In genomic region chr12:89109779-89110335, GRCm38 (mm10) we compare ENCODE assay signal across 17 mouse cellular contexts.
DNase-seq lines count a peak whose midpoint lies in the region; ATAC-seq and TF ChIP-seq lines count a peak whose summit lies in the region.
"Had no signal": no experiment of that assay in that cellular context is flagged by ENCODE, and none has a peak within 500 bp of the region (broad histone marks: within the 10 kb centered on the region; RNA-seq: fewer than 3 reads in every experiment).

No protein-coding gene starts in this region.

- H3K9me3 ChIP-seq in forebrain, embryonic 12.5 days: no peaks in the 10 kb centered on the region
- H3K9me3 ChIP-seq in forebrain, embryonic 11.5 days (ENCODE audit: control insufficient read depth, low read length): no peaks in the 10 kb centered on the region
- H3K9me3 ChIP-seq in hindbrain, embryonic 13.5 days: no peaks in the 10 kb centered on the region
- no peaks in the 10 kb centered on the region for H3K9me3 ChIP-seq in neural tube, embryonic 14.5 days (ENCODE audit: control insufficient read depth, low read length)
- no peaks in the 10 kb centered on the region for H3K9me3 ChIP-seq in intestine, embryonic 15.5 days
- H3K9me3 ChIP-seq: embryonic facial prominence, embryonic 10.5 days; heart, embryonic 12.5 days; limb, embryonic 13.5 days had no signal

- no peak overlapping the region for H3K4me2 ChIP-seq in forebrain, embryonic 12.5 days
- no peak overlapping the region for H3K4me2 ChIP-seq in forebrain, embryonic 11.5 days (ENCODE audit: low read depth, low read length, severe bottlenecking)
- H3K4me2 ChIP-seq in hindbrain, embryonic 13.5 days: no peak overlapping the region
- H3K4me2 ChIP-seq in neural tube, embryonic 14.5 days (ENCODE audit: low read depth, low read length): no peak overlapping the region
- no peak overlapping the region for H3K4me2 ChIP-seq in intestine, embryonic 15.5 days (replicated peaks)
- H3K4me2 ChIP-seq: heart, embryonic 12.5 days; limb, embryonic 13.5 days had no signal

- peaks cover 5% of the 10 kb centered on the region; the same call in 1 of the 2 replicates for H3K4me1 ChIP-seq in forebrain, embryonic 12.5 days
- no peaks in the 10 kb centered on the region for H3K4me1 ChIP-seq in forebrain, embryonic 11.5 days (replicated peaks; ENCODE audit: control insufficient read depth, insufficient read depth, low read length)
- H3K4me1 ChIP-seq in hindbrain, embryonic 13.5 days (replicated peaks): peaks cover 27% of the 10 kb centered on the region
- H3K4me1 ChIP-seq in neural tube, embryonic 14.5 days (ENCODE audit: control insufficient read depth, insufficient read depth, low read length): no peaks in the 10 kb centered on the region
- no peaks in the 10 kb centered on the region for H3K4me1 ChIP-seq in thymus, adult 2 months (replicated peaks; ENCODE audit: control insufficient read depth, insufficient read depth, low read length)
- H3K4me1 ChIP-seq in intestine, embryonic 15.5 days (replicated peaks): no peaks in the 10 kb centered on the region
- H3K4me1 ChIP-seq: heart, embryonic 12.5 days; limb, embryonic 13.5 days had no signal

- 0 out of 2 replicates have a peak overlapping the region, but pooled peaks have one; percentile 31 for H3K27ac ChIP-seq in forebrain, embryonic 12.5 days
- no peak overlapping the region for H3K27ac ChIP-seq in forebrain, embryonic 11.5 days (ENCODE audit: low read depth, low read length)
- peak overlapping the region; percentile 81 for H3K27ac ChIP-seq in hindbrain, embryonic 13.5 days
- peak overlapping the region; percentile 56 for H3K27ac ChIP-seq in neural tube, embryonic 14.5 days (ENCODE audit: low read depth, low read length)
- no peak overlapping the region for H3K27ac ChIP-seq in thymus, adult 2 months (ENCODE audit: control insufficient read depth, insufficient read depth, low read length)
- H3K27ac ChIP-seq in intestine, embryonic 15.5 days: no peak overlapping the region
- H3K27ac ChIP-seq: embryonic facial prominence, embryonic 10.5 days; kidney, postnatal 0 days; limb, embryonic 13.5 days; liver, embryonic 14.5 days had no signal

- H3K9ac ChIP-seq in forebrain, embryonic 12.5 days: no peak overlapping the region
- no peak overlapping the region for H3K9ac ChIP-seq in forebrain, embryonic 11.5 days (ENCODE audit: low read length)
- no peak overlapping the region for H3K9ac ChIP-seq in hindbrain, embryonic 13.5 days
- no peak overlapping the region for H3K9ac ChIP-seq in neural tube, embryonic 14.5 days (replicated peaks; ENCODE audit: low read depth, low read length)
- no peak overlapping the region for H3K9ac ChIP-seq in intestine, embryonic 15.5 days
- H3K9ac ChIP-seq: heart, embryonic 12.5 days; limb, embryonic 13.5 days; liver, embryonic 14.5 days had no signal

- DNase-seq in forebrain, embryonic 11.5 days (ENCODE audit: low spot score): no peak
- peak; percentile 45 for DNase-seq in brain, adult 2 months (ENCODE audit: low read depth, low spot score)
- DNase-seq in thymus, adult 2 months: no peak
- no peak for DNase-seq in layer of hippocampus, postnatal 25 days (ENCODE audit: extremely low spot score in 1 of 2, low spot score in 1 of 2)
- DNase-seq: cerebellum, adult 11 months; heart, postnatal 36 days; kidney, adult 11 months; spleen, adult 18-20 months had no signal

- H3K4me3 ChIP-seq in forebrain, embryonic 12.5 days (replicated peaks): no peak overlapping the region
- no peak overlapping the region for H3K4me3 ChIP-seq in forebrain, embryonic 11.5 days (ENCODE audit: low read depth, low read length)
- H3K4me3 ChIP-seq in hindbrain, embryonic 13.5 days: no peak overlapping the region
- no peak overlapping the region for H3K4me3 ChIP-seq in neural tube, embryonic 14.5 days (ENCODE audit: low read depth, low read length)
- H3K4me3 ChIP-seq in thymus, adult 2 months (ENCODE audit: control insufficient read depth, insufficient read depth, low read length): no peak overlapping the region
- H3K4me3 ChIP-seq in intestine, embryonic 15.5 days (replicated peaks): no peak overlapping the region
- H3K4me3 ChIP-seq: embryonic facial prominence, embryonic 10.5 days; heart, embryonic 12.5 days; limb, embryonic 13.5 days had no signal

- no peak for TF ChIP-seq POLR2A in thymus, adult 2 months (IDR thresholded peaks at IDR 0.05; ENCODE audit: control insufficient read depth, extremely low read depth, insufficient read depth, low read length, poor library complexity)

- H3K27me3 ChIP-seq in forebrain, embryonic 12.5 days: no peaks in the 10 kb centered on the region
- no peaks in the 10 kb centered on the region for H3K27me3 ChIP-seq in forebrain, embryonic 11.5 days (ENCODE audit: control insufficient read depth, insufficient read depth, low read length)
- no peaks in the 10 kb centered on the region for H3K27me3 ChIP-seq in hindbrain, embryonic 13.5 days
- H3K27me3 ChIP-seq in neural tube, embryonic 14.5 days (ENCODE audit: control insufficient read depth, insufficient read depth, low read length): no peaks in the 10 kb centered on the region
- H3K27me3 ChIP-seq in thymus, adult 2 months (ENCODE audit: control insufficient read depth, insufficient read depth, low read length): no peaks in the 10 kb centered on the region
- H3K27me3 ChIP-seq in intestine, embryonic 15.5 days (replicated peaks): no peaks in the 10 kb centered on the region
- H3K27me3 ChIP-seq: heart, embryonic 12.5 days; limb, embryonic 13.5 days had no signal

- H3K36me3 ChIP-seq in forebrain, embryonic 12.5 days (replicated peaks): no peaks in the 10 kb centered on the region
- H3K36me3 ChIP-seq in forebrain, embryonic 11.5 days (ENCODE audit: control insufficient read depth, insufficient read depth, low read length): no peaks in the 10 kb centered on the region
- no peaks in the 10 kb centered on the region for H3K36me3 ChIP-seq in hindbrain, embryonic 13.5 days
- no peaks in the 10 kb centered on the region for H3K36me3 ChIP-seq in neural tube, embryonic 14.5 days (ENCODE audit: control insufficient read depth, insufficient read depth, low read length)
- H3K36me3 ChIP-seq in thymus, adult 2 months (ENCODE audit: control insufficient read depth, insufficient read depth, low read length): no peaks in the 10 kb centered on the region
- H3K36me3 ChIP-seq in intestine, embryonic 15.5 days: no peaks in the 10 kb centered on the region
- H3K36me3 ChIP-seq: embryonic facial prominence, embryonic 10.5 days; heart, embryonic 12.5 days; limb, embryonic 13.5 days had no signal

- TF ChIP-seq CTCF in thymus, adult 2 months (IDR thresholded peaks at IDR 0.05; ENCODE audit: borderline replicate concordance, control insufficient read depth, extremely low read depth, insufficient read depth, low read length, poor library complexity): no peak

- no peak for ATAC-seq in forebrain, embryonic 12.5 days (ENCODE audit: low FRiP score)
- ATAC-seq in forebrain, embryonic 11.5 days (replicated peaks; ENCODE audit: low FRiP score): no peak
- ATAC-seq in hindbrain, embryonic 13.5 days (ENCODE audit: low FRiP score): no peak
- peak; percentile 38; the same call in 1 of the 2 replicates for ATAC-seq in neural tube, embryonic 14.5 days (ENCODE audit: low read depth)
- ATAC-seq in intestine, embryonic 15.5 days: no peak

- WGBS in forebrain, embryonic 12.5 days: 70% methylated on average over 7 of the region's 7 CpGs
- 81% methylated on average over 7 of the region's 7 CpGs for WGBS in forebrain, embryonic 11.5 days
- 62% methylated on average over 7 of the region's 7 CpGs for WGBS in hindbrain, embryonic 13.5 days
- WGBS in neural tube, embryonic 14.5 days: 67% methylated on average over 7 of the region's 7 CpGs
- WGBS in thymus, adult 2 months: 80% methylated on average over 7 of the region's 7 CpGs
- 77% methylated on average over 7 of the region's 7 CpGs for WGBS in intestine, embryonic 15.5 days

Comparison
In these comparisons a context has a peak if more than half of its experiments do, and no peak if none do; other contexts are left out.
1. H3K27ac ChIP-seq: peak in forebrain, embryonic 12.5 days (single experiment), hindbrain, embryonic 13.5 days (single experiment) and neural tube, embryonic 14.5 days (single experiment); none in forebrain, embryonic 11.5 days (single experiment), thymus, adult 2 months (single experiment) and intestine, embryonic 15.5 days (single experiment).